Mouse (Mus musculus): ENCODE results near the gene Cacng2. TPM values are rescaled to one million over a fixed set of nuclear protein-coding genes. Genes with fewer than 3 reads are reported as not detected.
A peak's percentile ranks its signal among the peaks of the same experiment; 100 is the strongest.

Cacng2 gene
- polyA plus RNA-seq, 1 experiment: 0.02 TPM

DNA sequence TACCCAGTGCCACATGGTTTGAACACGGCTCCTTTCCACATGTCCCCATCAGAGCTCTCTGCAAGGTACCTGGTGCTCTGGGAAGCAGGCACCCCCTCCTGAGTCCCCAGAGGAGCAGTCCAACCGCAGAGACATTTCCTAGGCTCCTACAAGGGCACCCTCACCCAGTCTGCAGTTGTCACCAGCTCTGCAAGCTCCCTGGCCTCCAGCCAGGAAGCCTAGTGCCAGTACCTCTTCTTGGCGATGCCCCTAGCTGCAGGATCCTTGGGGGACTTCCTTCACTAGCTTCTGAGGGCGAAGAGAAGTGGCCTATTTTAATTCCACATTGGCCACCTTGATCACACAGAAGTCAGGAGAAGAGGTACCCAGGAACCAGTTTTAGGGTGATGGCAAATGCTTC, 38.0 kb upstream of the Cacng2 start:
- Histone ChIP-seq H3K79me3 (ENCODE audit: low read depth) (no peaks in the 10 kb centered on the region), H3K27me3 (ENCODE audit: control insufficient read depth, insufficient read depth, insufficient read length) (peaks cover 54% of the 10 kb centered on the region), H3K4me3 (ENCODE audit: insufficient read depth, poor library complexity, severe bottlenecking) (no peak overlapping the region), H3ac (ENCODE audit: control insufficient read depth, insufficient read length, low read depth) (no peak overlapping the region), H3K36me3 (ENCODE audit: control insufficient read depth, insufficient read depth) (no peaks in the 10 kb centered on the region), H3K79me2 (ENCODE audit: control insufficient read depth, insufficient read depth) (no peaks in the 10 kb centered on the region)
- TF ChIP-seq CEBPB (IDR thresholded peaks at IDR 0.05; ENCODE audit: low read depth) (no peak), CTCF (IDR thresholded peaks at IDR 0.05; ENCODE audit: control insufficient read depth, insufficient read depth, insufficient read length) (no peak), MYOG (IDR thresholded peaks at IDR 0.05; ENCODE audit: control insufficient read depth, extremely low read depth, insufficient read length) (no peak), FOSL1 (IDR thresholded peaks at IDR 0.05; ENCODE audit: insufficient read depth, low read length, poor library complexity, severe bottlenecking) (no peak), USF1 (IDR thresholded peaks at IDR 0.05; ENCODE audit: low read depth) (no peak), MYOD1 (IDR thresholded peaks at IDR 0.05; ENCODE audit: control insufficient read depth, insufficient read length, low read depth) (no peak), MAX (IDR thresholded peaks at IDR 0.05) (no peak)

GRCm38 (mm10) chr15:78157330-78157729, 37.5 kb upstream of the Cacng2 start:
- Histone ChIP-seq H3K79me2 (ENCODE audit: control insufficient read depth, insufficient read depth) (no peaks in the 10 kb centered on the region), H3K79me3 (ENCODE audit: low read depth) (no peaks in the 10 kb centered on the region), H3ac (ENCODE audit: control insufficient read depth, insufficient read length, low read depth) (no peak overlapping the region), H3K27me3 (ENCODE audit: control insufficient read depth, insufficient read depth, insufficient read length) (peaks cover 59% of the 10 kb centered on the region), H3K36me3 (ENCODE audit: control insufficient read depth, insufficient read depth) (no peaks in the 10 kb centered on the region), H3K4me3 (ENCODE audit: insufficient read depth, poor library complexity, severe bottlenecking) (no peak overlapping the region)
- TF ChIP-seq MYOG (IDR thresholded peaks at IDR 0.05; ENCODE audit: control insufficient read depth, extremely low read depth, insufficient read length) (no peak), MYOD1 (IDR thresholded peaks at IDR 0.05; ENCODE audit: control insufficient read depth, insufficient read length, low read depth) (no peak), USF1 (IDR thresholded peaks at IDR 0.05; ENCODE audit: low read depth) (no peak), FOSL1 (IDR thresholded peaks at IDR 0.05; ENCODE audit: insufficient read depth, low read length, poor library complexity, severe bottlenecking) (no peak), CTCF (IDR thresholded peaks at IDR 0.05; ENCODE audit: control insufficient read depth, insufficient read depth, insufficient read length) (no peak), CEBPB (IDR thresholded peaks at IDR 0.05; ENCODE audit: low read depth) (no peak), MAX (IDR thresholded peaks at IDR 0.05) (no peak)

DNA sequence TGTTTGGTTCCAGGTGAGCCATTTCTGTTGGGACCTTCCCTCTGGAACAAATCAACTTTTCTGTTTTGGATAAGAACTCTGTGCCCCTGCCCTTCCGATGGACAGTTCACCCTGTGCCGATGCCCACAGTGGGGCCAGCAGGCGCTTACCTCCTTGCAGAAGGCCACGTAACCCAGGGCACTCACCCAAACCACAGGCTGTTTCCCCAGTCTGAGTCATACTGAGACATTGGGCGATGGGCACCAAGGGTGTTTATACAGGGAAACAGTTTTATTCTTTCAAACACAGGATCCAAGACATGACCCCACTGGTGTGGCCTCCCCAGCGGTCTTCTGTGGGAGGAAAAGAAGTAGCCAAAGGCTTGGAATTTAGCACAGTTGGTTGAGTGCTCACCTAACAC, 35.6 kb upstream of the Cacng2 start:
- Histone ChIP-seq H3K27me3 (ENCODE audit: control insufficient read depth, insufficient read depth, insufficient read length) (peaks cover 78% of the 10 kb centered on the region), H3K79me3 (ENCODE audit: low read depth) (no peaks in the 10 kb centered on the region)
- TF ChIP-seq CTCF (IDR thresholded peaks at IDR 0.05; ENCODE audit: control insufficient read depth, insufficient read depth, insufficient read length) (no peak), MYOD1 (IDR thresholded peaks at IDR 0.05; ENCODE audit: control insufficient read depth, insufficient read length, low read depth) (no peak), MAX (IDR thresholded peaks at IDR 0.05) (no peak), FOSL1 (IDR thresholded peaks at IDR 0.05; ENCODE audit: insufficient read depth, low read length, poor library complexity, severe bottlenecking) (no peak), CEBPB (IDR thresholded peaks at IDR 0.05; ENCODE audit: low read depth) (no peak), MYOG (IDR thresholded peaks at IDR 0.05; ENCODE audit: control insufficient read depth, extremely low read depth, insufficient read length) (no peak), USF1 (IDR thresholded peaks at IDR 0.05; ENCODE audit: low read depth) (no peak)

DNA sequence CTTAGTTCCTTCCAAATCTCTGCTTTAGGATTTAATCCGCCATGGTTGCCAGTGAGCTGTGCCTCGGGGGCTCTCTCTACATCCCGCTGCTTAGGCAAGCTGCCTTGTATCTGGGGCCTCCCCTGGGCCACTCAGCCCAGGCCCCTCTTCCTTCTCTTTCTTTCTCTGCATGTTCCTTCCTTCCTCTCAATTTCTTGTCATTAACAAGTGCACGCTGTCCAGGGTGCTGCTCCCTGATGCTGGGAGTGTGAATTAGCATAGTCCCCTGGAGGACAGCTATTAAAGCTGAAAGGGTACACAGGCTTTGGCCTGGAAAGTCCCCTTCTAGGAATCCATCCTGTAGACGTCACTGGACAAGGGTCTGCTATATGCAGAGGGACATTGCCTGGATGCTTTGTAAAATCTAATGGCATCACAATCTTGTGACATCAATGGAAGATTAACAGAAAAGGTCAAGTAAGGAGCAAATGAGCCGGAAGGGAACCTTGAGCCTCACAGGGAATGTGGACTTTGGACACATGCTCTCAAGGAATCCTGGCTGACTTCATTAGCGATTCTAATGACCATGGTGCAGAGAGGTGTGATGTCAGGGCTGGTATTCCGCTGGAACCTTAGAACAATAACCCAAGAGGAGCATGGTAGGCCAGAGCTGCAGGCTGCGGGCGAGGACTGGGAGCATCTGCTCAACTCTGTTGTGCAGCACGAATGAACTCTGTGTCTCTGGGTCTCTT, 33.4 kb upstream of the Cacng2 start:
- H3ac ChIP-seq (ENCODE audit: control insufficient read depth, insufficient read length, low read depth): no peak overlapping the region
- TF ChIP-seq MYOG (IDR thresholded peaks at IDR 0.05; ENCODE audit: control insufficient read depth, extremely low read depth, insufficient read length): no peak
- no peak for TF ChIP-seq MYOD1 (IDR thresholded peaks at IDR 0.05; ENCODE audit: control insufficient read depth, insufficient read length, low read depth)
- TF ChIP-seq MAX (IDR thresholded peaks at IDR 0.05): no peak
- no peak for TF ChIP-seq FOSL1 (IDR thresholded peaks at IDR 0.05; ENCODE audit: insufficient read depth, low read length, poor library complexity, severe bottlenecking)
- no peak for TF ChIP-seq USF1 (IDR thresholded peaks at IDR 0.05; ENCODE audit: low read depth)
- no peak for TF ChIP-seq CTCF (IDR thresholded peaks at IDR 0.05; ENCODE audit: control insufficient read depth, insufficient read depth, insufficient read length)
- no peak for TF ChIP-seq CEBPB (IDR thresholded peaks at IDR 0.05; ENCODE audit: low read depth)
- peaks cover 82% of the 10 kb centered on the region for H3K27me3 ChIP-seq (ENCODE audit: control insufficient read depth, insufficient read depth, insufficient read length)

More for the DNA sequence above, 35.6 kb upstream of the Cacng2 start:
- H3K4me3 ChIP-seq (ENCODE audit: insufficient read depth, poor library complexity, severe bottlenecking): no peak overlapping the region
- no peaks in the 10 kb centered on the region for H3K79me2 ChIP-seq (ENCODE audit: control insufficient read depth, insufficient read depth)
- H3K36me3 ChIP-seq (ENCODE audit: control insufficient read depth, insufficient read depth): no peaks in the 10 kb centered on the region
- H3ac ChIP-seq (ENCODE audit: control insufficient read depth, insufficient read length, low read depth): no peak overlapping the region

GRCm38 (mm10) chr15:78148565-78148964, 28.7 kb upstream of the Cacng2 start:
- peaks cover 88% of the 10 kb centered on the region for H3K27me3 ChIP-seq (ENCODE audit: control insufficient read depth, insufficient read depth, insufficient read length)
- no peaks in the 10 kb centered on the region for H3K79me2 ChIP-seq (ENCODE audit: control insufficient read depth, insufficient read depth)
- no peak overlapping the region for H3ac ChIP-seq (ENCODE audit: control insufficient read depth, insufficient read length, low read depth)
- H3K36me3 ChIP-seq (ENCODE audit: control insufficient read depth, insufficient read depth): no peaks in the 10 kb centered on the region
- no peak overlapping the region for H3K4me3 ChIP-seq (ENCODE audit: insufficient read depth, poor library complexity, severe bottlenecking)
- H3K79me3 ChIP-seq (ENCODE audit: low read depth): no peaks in the 10 kb centered on the region
- no peak for TF ChIP-seq MYOD1 (IDR thresholded peaks at IDR 0.05; ENCODE audit: control insufficient read depth, insufficient read length, low read depth)
- peak; percentile 87 for TF ChIP-seq USF1 (IDR thresholded peaks at IDR 0.05; ENCODE audit: low read depth)

More for the DNA sequence above, 33.4 kb upstream of the Cacng2 start:
- Histone ChIP-seq H3K79me3 (ENCODE audit: low read depth) (no peaks in the 10 kb centered on the region), H3K36me3 (ENCODE audit: control insufficient read depth, insufficient read depth) (no peaks in the 10 kb centered on the region), H3K79me2 (ENCODE audit: control insufficient read depth, insufficient read depth) (no peaks in the 10 kb centered on the region), H3K4me3 (ENCODE audit: insufficient read depth, poor library complexity, severe bottlenecking) (no peak overlapping the region)

DNA sequence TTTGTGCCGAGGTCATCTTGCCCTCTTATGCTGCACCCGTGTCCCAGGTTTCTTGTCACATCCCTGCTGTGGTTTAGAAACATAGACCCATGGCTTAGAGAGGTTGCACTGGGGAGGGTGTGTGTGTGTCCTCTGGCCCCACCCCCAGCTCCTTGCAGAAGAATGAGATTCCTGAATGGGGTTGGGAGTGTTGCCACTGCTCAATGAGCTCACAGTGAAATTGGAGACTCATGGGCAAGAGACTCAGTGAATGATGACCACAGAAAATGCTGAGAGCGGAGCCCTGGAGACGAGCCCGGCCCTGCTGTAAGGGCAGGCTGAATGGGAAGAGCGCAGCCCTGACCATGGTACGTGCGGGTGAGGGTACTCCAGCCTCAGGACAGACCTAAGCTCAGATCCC, 20.4 kb upstream of the Cacng2 start:
- Histone ChIP-seq H3K27me3 (ENCODE audit: control insufficient read depth, insufficient read depth, insufficient read length) (peaks cover 53% of the 10 kb centered on the region), H3K79me3 (ENCODE audit: low read depth) (no peaks in the 10 kb centered on the region)
- TF ChIP-seq CEBPB (IDR thresholded peaks at IDR 0.05; ENCODE audit: low read depth) (no peak), MYOG (IDR thresholded peaks at IDR 0.05; ENCODE audit: control insufficient read depth, extremely low read depth, insufficient read length) (no peak), CTCF (IDR thresholded peaks at IDR 0.05; ENCODE audit: control insufficient read depth, insufficient read depth, insufficient read length) (no peak), MYOD1 (IDR thresholded peaks at IDR 0.05; ENCODE audit: control insufficient read depth, insufficient read length, low read depth) (no peak), USF1 (IDR thresholded peaks at IDR 0.05; ENCODE audit: low read depth) (no peak), FOSL1 (IDR thresholded peaks at IDR 0.05; ENCODE audit: insufficient read depth, low read length, poor library complexity, severe bottlenecking) (no peak), MAX (IDR thresholded peaks at IDR 0.05) (no peak)

More for the DNA sequence above, 20.4 kb upstream of the Cacng2 start:
- H3K36me3 ChIP-seq (ENCODE audit: control insufficient read depth, insufficient read depth): no peaks in the 10 kb centered on the region
- no peak overlapping the region for H3K4me3 ChIP-seq (ENCODE audit: insufficient read depth, poor library complexity, severe bottlenecking)
- no peaks in the 10 kb centered on the region for H3K79me2 ChIP-seq (ENCODE audit: control insufficient read depth, insufficient read depth)
- peak overlapping the region; percentile 21 for H3ac ChIP-seq (ENCODE audit: control insufficient read depth, insufficient read length, low read depth)

Measured in C2C12 (cell line).